Mouse (Mus musculus) left cerebral cortex, adult 11 months (tissue): ENCODE measurements around the gene 1110008L16Rik.
"Not testable (repeated sequence)": the region's sequence is repeated elsewhere in the genome, so short reads cannot be mapped to it uniquely, and the experiment has no call there.

Source experiments
- DNase-seq: peaks from one replicate; pipeline ENCODE4 v3.0.0; 2022; ENCODE audit warnings: low spot score

Gene 1110008L16Rik

DNA sequence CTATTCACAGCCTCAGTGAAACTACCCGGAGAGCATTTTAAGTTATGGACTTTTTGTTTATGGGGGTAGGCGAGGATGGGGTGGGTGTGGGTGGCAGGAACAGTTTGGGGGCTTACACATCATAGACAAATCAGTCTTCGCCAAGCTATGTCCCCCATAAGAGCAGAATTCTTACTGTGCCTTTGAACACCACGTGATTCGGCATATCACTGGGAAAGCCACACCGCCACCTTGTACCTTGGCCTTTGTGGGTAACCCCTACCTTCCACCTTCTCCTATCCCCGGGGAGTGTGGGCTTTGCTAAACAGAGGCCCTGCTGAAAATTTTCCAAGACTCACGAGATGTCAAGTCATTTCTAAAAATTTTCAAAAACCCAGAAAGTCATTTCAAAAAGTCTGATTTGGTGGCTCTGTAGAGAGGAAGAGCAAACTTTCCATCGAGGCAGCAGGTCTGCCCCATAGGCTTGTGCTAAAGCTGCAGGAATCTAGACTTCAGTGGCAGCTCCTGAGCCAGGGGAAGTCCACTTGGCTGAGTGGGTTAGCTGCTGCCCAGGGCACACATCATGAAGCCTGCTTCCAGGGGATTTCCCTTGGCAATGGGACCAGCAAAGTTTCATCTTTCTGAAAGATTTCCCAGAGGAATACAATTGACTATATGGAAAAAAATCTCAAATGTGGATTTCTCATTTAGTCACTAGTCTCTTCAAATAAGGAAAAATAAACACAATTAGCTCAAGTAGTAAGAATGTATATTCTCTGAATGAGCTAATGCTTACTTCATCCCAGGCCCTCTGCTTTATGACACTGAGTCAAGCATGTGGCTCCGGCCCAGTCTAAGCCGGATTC lies 93.6 kb downstream of the 1110008L16Rik start:
- no peak for DNase-seq

GRCm38 (mm10) chr12:55395601-55396000 lies 96.2 kb downstream of the 1110008L16Rik start:
- not testable (repeated sequence) for DNase-seq

DNA sequence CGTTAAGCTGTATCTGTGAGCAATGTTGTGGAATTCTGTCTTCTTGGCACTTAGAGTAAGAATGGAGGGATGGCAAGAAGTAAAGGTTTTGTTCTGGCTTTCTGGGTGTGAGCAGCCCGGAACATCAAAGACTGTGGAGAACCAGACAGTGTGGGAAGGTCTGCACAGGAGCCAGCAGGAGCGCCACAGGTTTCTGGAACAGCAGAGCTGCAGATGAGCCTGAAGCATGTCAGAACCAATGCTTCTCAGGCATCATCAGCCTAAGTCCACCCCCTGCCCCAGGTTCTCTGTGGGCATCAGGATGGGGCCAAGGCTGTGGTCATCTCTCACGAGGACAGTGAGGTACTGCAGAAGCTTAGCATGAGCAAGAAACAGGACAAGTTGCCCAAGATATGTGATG lies 97.2 kb downstream of the 1110008L16Rik start:
- DNase-seq: no peak

- no peak for DNase-seq
Observed at GRCm38 (mm10) chr12:55397544-55398239, 98.3 kb downstream of the 1110008L16Rik start.

DNA sequence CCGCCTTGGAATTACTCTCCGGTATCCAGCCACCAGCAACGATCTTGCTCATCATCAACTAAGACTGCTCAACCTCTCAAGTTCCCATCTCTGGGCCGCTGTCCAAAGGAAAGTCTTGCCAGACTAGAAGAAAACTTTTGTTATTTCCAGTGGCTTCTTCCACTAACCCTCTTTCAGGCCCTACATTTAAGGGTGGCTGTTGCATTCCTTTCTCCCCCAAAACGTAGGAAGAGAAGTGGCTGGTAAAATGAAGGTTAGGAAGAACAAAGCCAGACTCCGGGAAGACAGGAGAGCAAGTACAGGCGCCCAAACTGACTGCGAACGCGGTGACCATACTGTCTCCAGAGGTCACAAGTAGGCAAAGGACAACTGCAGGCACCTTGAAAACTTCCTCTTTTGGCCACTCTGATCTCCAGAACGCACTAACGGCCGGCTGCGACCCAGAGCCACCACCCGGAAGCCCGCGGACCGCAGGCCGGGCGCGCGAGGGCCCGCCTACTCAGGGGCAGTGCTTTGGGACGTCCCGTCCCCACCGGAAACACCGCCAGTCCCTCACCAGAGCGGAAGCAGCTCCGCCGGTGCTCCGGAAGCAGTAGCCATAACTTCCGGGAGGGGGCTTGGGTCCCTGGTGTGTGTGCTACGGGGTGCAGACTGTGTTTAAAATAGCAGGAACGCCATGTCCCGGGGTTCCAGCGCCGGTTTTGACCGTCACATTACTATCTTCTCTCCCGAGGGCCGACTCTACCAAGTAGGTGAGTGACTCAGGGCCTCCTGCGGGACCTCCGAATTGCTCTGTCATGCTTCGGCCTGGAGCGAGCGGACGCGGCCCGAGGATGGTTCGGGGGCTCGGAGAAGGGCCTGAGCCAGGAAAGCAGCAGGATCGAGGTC lies 99.1 kb downstream of the 1110008L16Rik start:
- DNase-seq: peak; percentile 84

DNA sequence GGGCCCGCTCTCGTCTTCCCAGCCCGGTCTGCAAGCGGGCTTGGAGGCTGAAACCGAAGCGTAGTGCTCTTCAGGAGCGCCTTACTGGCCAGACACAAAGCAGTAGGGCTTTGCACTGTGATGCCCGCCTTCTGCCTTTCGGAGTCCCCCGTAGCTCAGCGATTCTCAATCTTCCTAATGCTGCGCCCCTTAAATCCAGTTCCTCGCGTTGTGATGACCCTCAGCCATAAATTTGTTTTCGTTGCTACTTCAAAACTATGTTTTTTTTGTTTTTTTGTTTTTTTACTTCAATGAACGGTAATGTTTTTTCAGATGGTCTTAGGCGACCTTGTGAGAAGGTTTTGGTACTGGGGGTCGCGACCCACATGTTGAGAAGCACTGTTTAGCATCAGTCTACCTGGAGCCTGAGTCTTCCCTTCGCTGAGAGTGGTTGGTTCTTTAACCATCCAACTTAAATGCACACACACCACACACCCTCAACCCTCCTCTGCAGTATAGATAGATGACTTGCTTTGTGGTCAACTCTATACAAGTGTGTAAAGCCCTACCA lies 99.8 kb downstream of the 1110008L16Rik start:
- no peak for DNase-seq

DNA sequence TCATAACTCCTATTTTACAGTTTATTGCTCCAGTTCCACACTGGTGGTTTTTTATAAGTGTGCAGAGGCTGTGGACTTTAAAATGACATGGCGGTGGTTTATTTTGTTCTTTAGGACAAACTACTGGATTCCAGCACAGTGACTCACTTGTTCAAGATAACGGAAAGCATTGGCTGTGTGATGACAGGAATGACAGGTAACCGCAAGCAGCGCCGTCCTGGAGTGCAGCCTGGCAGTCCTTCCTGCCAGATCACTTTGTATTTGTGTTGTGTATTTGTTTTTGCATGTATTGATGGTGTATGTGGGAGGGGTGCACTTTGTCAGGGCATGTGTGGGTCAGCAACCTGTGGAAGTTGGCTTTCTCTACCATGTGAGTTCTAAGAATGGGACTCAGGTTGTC lies 108.5 kb downstream of the 1110008L16Rik start:
- no peak for DNase-seq

- DNase-seq: no peak
Observed at GRCm38 (mm10) chr12:55415255-55415654, 115.9 kb downstream of the 1110008L16Rik start.

GRCm38 (mm10) chr12:55415762-55416161 lies 116.4 kb downstream of the 1110008L16Rik start:
- DNase-seq: no peak

DNA sequence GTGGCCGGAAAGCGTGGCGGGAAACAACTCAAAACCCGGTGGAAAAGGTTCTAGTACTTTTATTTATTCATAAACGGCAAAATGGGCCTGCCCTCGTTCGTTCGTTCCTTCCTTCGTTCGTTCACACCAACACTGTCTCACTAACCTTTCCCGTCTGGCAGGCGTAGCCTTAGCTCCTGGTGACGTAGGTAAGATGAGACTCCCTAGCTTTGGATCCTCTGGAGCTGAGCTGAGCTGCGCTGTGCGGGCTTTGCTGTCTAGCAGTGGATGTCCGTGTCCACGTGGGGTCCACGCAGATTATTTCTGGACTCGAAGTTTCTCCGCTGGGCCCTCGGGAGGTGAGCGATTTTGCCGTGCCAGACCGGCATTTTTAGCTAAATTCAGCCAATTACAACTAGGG lies 120.8 kb downstream of the 1110008L16Rik start:
- no peak for DNase-seq

DNA sequence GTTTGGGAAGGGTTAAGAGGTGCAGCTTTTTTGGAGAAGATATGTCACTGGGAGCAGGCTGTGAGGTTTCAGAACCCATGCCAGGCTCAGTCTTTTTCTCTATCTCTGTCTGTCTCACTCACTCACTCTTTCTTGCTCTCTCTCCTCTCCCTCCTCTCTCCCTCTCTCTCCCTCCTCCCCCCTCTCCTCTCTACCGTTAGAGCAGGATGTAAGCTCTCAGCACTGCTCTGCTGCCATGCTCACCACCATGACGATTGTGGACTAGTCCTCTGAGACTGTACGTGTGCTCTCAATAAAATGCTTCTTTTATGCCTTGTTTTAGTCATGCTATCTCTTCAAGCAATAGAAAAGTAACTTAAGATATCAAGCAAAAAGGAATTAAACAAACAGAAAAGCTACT lies 122.7 kb downstream of the 1110008L16Rik start:
- no peak for DNase-seq

GRCm38 (mm10) chr12:55426300-55426699 lies 126.9 kb downstream of the 1110008L16Rik start:
- DNase-seq: no peak

GRCm38 (mm10) chr12:55429201-55429600 lies 129.8 kb downstream of the 1110008L16Rik start:
- DNase-seq: no peak

DNA sequence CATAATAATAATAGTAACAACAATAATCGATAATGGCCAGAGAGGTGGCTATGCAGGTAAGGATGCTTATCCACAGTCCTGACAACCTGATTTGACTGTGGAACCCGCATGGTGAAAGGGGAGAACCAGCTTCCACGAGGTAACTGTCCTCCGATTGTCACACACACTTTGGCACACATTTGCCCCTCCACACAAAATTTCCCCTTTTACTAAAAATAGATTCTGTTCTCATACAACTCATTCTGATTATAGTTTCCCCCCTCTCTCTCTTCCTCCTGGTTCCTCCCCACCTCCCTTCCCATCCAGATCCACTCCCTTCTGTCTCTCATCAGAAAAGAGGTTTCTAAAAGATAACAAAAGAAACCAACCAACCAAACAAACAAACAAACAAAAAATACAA lies 130.6 kb downstream of the 1110008L16Rik start:
- DNase-seq: no peak
